Mouse (Mus musculus): ENCODE data around the gene Polr2c.
A peak's percentile ranks its signal among the peaks of the same experiment; 100 is the strongest.

The Polr2c gene

GRCm38 (mm10) chr8:94875871-94876150 lies 18.6 kb downstream of the Polr2c start:
- DNase-seq (ENCODE audit: inconsistent age in 2 of 2, low spot score in 1 of 2), result no peak

- peak; percentile 90 to 100 for DNase-seq (ENCODE audit: inconsistent age in 2 of 2, low spot score in 1 of 2)
Measured at GRCm38 (mm10) chr8:94876197-94876730, 19.0 kb downstream of the Polr2c start, which contains the start of gene Dok4. TSS of gene Dok4 (minus strand) at chr8:94876330.

DNA sequence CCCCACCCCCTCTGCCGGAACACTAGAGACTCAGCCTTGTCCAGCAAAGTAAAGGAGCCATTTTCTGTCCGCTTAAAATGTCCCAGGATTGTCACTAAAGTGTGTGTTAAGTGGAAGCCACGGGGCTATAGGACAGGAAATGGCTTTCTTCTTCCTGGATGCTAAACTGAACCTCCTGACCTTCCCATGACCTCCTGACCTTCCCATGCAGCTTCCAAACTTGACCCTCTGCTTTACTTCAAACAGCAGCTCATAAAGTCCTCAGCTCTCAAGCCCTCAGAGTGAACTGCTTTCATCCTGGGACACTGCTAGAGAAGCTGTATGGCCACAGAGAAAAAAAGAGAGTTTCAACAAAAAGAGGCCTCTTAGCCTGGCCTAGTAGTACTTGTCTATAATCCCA lies 19.6 kb downstream of the Polr2c start:
- no peak for DNase-seq (ENCODE audit: inconsistent age in 2 of 2, low spot score in 1 of 2)

- DNase-seq (ENCODE audit: inconsistent age in 2 of 2, low spot score in 1 of 2), result no peak
Measured at GRCm38 (mm10) chr8:94880742-94881141, 23.5 kb downstream of the Polr2c start.

DNA sequence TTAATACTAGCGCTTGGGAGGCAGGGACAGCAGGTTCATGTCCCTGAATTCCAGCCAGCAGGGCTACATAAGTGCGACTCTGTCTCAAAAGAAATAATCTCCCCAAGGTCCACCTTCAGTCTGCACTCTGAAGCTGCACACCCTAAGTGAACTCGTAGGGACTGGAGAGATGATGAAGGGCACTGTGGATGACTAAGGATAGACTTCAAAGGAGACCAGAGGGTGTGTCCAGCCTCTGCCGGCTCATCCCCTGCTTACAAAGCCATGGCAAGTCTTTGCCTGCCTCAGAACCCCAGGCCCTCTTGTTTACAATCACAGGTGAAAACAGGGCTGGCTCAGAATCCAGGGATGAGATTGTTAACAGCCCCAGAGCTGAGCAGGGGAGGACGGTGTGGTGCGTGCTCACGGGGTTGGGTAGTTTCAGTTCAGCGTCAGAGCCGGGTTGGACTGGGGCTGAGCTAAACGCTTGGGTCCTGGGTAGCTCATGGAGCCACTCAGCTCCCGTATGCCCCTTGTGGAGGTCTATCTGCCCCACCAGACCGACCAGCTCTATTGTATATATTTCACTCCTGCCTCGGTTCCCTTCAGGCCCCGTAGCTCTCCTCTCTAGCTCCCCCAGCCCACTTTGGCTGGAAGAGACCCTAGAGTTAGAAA lies 31.3 kb downstream of the Polr2c start:
- DNase-seq (ENCODE audit: inconsistent age in 2 of 2, low spot score in 1 of 2), result peak; percentile 56 to 79

- DNase-seq (ENCODE audit: inconsistent age in 2 of 2, low spot score in 1 of 2), result no peak
Measured at GRCm38 (mm10) chr8:94892917-94893316, 35.7 kb downstream of the Polr2c start.

DNA sequence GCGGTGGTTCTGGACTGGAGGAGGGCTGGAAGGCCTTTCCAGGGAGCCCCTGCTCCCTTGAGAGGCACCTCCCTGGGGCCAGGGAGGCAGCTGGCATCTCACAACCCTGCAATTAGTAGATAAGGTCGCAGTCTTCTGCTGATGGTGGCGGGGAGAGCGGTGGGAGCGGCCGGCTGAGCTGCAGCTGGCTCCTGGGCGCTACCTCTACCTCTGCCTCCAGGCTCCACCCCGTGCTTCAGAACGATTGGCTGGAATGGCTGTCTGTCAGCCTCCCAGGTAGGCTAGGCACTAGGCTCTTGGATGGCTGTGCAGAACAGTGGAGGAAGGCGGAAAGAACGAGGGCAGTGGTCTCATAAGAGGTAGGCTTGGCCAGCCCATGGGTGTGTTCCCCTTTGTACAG lies 42.0 kb downstream of the Polr2c start:
- no peak for DNase-seq (ENCODE audit: inconsistent age in 2 of 2, low spot score in 1 of 2)

DNA sequence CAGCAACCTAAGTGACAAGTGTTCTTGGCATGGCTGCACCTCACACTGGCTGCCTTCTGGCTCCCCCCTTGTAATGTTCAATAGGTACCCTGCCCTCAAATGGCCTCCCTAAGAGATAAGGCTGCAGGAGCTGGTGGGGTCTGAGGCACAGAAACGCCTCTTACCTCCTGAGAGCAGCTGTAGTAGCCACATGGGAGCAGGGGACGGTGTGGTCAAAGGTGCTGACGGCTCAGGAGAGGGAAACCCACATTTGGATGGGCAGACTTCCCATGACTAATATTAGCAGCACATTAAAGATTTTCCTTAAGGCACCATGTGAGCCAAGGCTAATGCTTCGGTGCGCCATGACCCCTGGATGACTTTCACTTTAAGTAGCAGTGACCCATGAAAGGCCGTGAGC lies 43.4 kb downstream of the Polr2c start:
- no peak for DNase-seq (ENCODE audit: inconsistent age in 2 of 2, low spot score in 1 of 2)

DNA sequence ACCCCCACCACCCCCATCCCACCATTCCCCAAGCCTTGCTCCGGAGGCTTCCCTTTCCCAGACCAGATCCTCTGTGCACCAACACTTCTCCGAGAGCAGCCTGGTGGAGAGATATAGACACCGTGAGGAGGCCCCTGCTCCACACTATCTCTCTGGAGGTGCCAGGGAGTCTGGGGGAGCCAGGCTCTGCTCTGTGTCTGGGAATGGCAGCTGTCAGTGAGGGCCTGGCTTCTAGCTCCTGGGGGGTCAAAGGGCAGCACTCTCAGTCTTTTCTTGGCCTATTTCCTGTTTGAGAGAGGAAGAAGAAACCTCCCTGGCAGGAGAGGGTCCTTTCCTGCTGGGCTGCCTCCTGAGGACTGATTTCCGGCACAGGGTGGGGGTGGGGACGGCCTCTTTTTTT lies 43.8 kb downstream of the Polr2c start:
- DNase-seq (ENCODE audit: inconsistent age in 2 of 2, low spot score in 1 of 2), result peak in 1 of 2 experiments; percentile 31

DNA sequence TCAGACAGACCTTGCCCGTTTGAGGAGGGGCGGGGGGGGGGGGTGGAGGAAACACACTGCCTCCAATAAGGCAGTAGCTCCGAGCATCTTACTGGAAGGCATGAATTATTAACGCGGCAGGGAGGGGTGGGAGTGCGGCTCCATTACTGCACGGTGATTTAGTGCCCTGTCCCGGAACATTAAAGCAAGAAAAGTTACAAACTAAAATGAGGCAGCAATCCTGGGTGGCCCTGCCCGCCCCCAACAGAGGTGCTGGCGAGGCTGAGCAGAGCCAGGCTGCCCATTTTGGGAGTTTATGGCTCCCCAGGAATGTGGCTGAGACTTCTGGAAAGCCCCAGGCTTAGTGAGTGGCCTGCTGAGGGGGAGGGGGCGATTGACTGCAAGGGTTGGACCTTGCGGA lies 46.5 kb downstream of the Polr2c start:
- no peak for DNase-seq (ENCODE audit: inconsistent age in 2 of 2, low spot score in 1 of 2)

DNA sequence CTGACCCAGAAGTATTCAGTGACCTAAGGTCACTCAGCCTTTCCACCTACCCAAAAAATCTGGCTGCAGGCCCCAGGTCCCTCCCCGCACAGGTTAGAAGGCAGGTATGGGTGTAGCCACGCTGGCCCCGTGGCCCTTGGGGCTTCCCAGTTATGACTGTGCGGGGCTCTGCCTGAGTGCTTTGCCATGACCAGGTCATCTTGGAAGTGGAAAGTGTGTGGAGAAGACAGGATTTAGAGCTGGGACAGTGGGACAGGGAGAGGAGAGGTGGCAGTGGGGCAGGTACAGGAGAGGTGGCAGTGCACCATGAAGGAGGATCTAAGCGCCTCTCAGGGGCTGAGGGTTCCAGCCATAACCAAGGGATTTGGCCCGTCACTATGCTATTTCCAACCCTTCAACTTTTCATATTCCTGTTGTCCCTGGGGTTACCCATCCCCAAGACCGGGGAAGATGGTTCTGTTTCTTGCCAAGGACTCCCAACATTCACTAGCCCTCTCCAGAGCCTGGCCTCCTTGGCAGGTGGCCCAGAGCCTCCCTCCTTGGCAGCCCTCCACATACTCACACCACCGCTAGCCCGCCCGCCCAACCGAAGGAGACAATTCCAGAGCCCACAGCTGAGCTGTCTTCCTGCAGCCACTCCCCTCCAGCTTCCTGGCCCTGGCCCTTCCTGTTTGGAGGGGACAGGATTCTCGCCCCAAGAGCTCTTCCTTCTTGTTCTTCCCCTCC lies 47.4 kb downstream of the Polr2c start:
- DNase-seq (ENCODE audit: inconsistent age in 2 of 2, low spot score in 1 of 2), result peak; percentile 85 to 94

DNA sequence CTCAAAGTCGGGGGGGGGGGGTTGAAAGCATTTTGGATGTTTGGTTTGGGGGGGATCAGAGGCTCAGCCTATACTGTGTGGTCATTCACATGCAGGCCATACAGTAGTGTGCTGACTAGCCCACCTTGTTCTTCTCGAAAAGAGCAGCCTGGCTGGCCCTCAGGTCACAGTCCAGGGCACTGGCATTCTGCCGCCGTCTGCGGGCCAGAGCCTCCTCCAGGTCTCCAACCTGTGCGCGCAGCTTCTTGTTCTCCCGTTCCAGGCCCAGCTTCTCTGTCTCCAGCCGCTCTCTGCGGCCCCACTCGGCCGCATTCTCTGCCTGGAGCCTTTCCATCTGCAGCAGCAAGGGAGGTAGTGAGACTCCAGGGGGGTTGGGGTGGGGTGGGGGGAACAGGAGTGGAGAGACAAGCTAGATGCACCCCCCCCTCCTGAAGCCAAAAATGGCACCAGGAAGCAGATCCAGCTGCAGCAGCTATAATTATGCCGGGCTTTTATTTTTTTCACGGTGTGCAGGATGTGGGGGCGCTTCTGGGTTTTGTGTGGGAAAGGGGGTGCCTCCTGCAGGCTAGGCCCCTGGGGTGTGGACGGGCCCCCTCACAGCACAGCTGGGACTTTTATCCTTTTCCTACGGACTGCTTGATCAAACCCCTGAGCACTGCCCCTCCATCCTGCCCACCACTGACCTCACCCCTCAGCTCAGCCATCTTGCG lies 50.5 kb downstream of the Polr2c start:
- DNase-seq (ENCODE audit: inconsistent age in 2 of 2, low spot score in 1 of 2), result peak in 1 of 2 experiments; percentile 34

GRCm38 (mm10) chr8:94908847-94909246 lies 51.6 kb downstream of the Polr2c start:
- DNase-seq (ENCODE audit: inconsistent age in 2 of 2, low spot score in 1 of 2), result peak; percentile 84 to 95

- peak; percentile 81 to 91 for DNase-seq (ENCODE audit: inconsistent age in 2 of 2, low spot score in 1 of 2)
Measured at GRCm38 (mm10) chr8:94913061-94913660, 55.9 kb downstream of the Polr2c start.

DNA sequence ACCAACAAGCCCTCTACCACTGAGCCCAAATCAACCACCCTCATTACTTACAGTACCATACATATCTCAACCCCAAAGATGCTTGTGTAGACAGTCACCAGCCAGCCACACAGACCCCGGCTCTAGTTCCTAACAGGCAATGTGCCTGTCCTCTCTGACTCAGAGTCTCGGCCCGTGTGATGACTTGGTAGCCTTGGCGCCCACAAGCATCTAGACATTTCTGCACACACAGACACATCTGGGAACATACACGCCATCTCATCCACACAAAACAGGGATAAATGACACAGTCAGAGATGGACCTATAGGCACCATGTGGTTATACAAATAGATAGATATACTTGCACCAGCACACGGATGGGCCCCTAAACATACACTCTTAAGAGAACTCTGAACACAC lies 57.0 kb downstream of the Polr2c start:
- peak in 1 of 2 experiments; percentile 27 for DNase-seq (ENCODE audit: inconsistent age in 2 of 2, low spot score in 1 of 2)

GRCm38 (mm10) chr8:94914701-94915101 lies 57.5 kb downstream of the Polr2c start:
- DNase-seq (ENCODE audit: inconsistent age in 2 of 2, low spot score in 1 of 2), result peak in 1 of 2 experiments; percentile 39

GRCm38 (mm10) chr8:94916311-94916959 lies 59.2 kb downstream of the Polr2c start:
- DNase-seq (ENCODE audit: inconsistent age in 2 of 2, low spot score in 1 of 2), result peak in 1 of 2 experiments; percentile 35

DNA sequence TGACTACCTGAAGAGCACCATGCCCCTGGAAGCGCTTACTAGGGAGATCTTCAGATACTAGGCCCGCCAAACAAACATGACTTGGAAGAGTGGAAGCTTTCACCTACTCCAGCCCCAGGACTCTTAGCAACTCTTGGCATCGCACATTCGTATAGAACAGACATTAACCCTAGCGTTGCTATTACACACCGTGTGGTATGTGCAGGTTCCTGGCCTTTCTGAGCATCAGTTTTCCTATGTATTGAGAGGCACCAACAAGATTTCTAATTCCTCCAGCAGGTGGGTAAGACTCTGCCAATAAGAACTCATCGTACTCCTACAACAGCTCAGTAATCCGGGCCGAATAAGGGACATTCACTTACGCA lies 59.7 kb downstream of the Polr2c start:
- DNase-seq (ENCODE audit: inconsistent age in 2 of 2, low spot score in 1 of 2), result no peak

GRCm38 (mm10) chr8:94917352-94917751 lies 60.1 kb downstream of the Polr2c start:
- peak; percentile 96 to 97 for DNase-seq (ENCODE audit: inconsistent age in 2 of 2, low spot score in 1 of 2)

DNA sequence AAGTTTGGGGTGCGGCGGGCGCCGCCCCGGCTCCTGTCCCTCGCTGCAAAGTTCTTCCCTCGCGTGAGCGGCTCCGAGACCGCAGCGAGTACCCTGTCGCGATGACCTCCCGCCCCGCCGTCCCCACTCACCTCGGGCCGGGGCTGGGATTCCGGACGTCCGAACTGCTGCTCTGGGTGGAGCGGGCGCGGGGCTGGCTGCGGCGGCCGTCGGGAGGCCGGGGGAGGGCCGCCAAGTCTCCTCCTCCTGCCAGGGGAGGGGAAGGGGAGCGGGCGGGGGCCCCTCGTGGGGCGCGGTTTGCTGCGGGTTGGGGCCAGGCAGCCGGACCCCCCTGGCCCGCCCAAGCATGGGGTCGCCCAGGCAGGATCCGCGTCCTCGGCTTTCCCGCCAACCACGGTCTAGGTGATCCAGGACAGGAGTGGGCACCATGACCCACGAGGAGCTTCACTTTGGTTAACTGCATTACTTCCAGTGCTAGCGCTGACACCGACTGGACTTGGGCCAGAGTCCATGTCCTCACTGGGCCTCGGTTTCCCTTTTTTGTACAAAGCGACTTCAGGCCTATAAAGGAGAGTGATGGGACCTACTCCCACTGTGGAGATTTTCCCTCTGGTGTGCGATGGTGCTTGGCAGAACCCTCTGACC lies 60.7 kb downstream of the Polr2c start, which contains the start of gene Ccdc102a:
Ccdc102a (minus strand) TSS at position 248 of the 645 bp plus-strand sequence.
- peak; percentile 68 to 87 for DNase-seq (ENCODE audit: inconsistent age in 2 of 2, low spot score in 1 of 2)
